Mouse (Mus musculus) kidney, embryonic 16.5 days (tissue): ENCODE measurements around the gene Dnm3. TPM values are rescaled to one million over a fixed set of nuclear protein-coding genes. Genes with fewer than 3 reads are reported as not detected.

Source experiments
- ATAC-seq: fragments of 200-750 bp; cut with Nextera tagmentation; 2 replicates; pipeline ENCODE4 v1.8.0; 2017; ENCODE audit warnings: moderate TSS enrichment; ENCODE audit not compliant: low FRiP score, low TSS enrichment
- H3K27ac ChIP-seq: fragments of 300-500 bp; sonication (generic); 2 replicates; pipeline ENCODE4 v1.5.1; 2014; ENCODE audit warnings: low read length
- H3K27me3 ChIP-seq: fragments of 300-500 bp; sonication (generic); 2 replicates; pipeline ENCODE4 v1.6.1; 2014; ENCODE audit warnings: low read length, control low read depth, mixed read lengths; ENCODE audit not compliant: insufficient read depth
- H3K36me3 ChIP-seq: fragments of 300-500 bp; sonication (generic); 2 replicates; pipeline ENCODE4 v1.6.1; 2014; ENCODE audit warnings: low read length, control low read depth, mixed read lengths; ENCODE audit not compliant: insufficient read depth
- H3K4me1 ChIP-seq: fragments of 300-500 bp; sonication (generic); 2 replicates; pipeline ENCODE4 v1.6.1; 2014; ENCODE audit warnings: low read length, control low read depth, mixed read lengths; ENCODE audit not compliant: insufficient read depth
- H3K4me2 ChIP-seq: fragments of 300-500 bp; sonication (generic); replicated peaks from 2 replicates; pipeline ENCODE4 v1.6.1; 2014; ENCODE audit warnings: low read depth, low read length
- H3K4me3 ChIP-seq: fragments of 300-500 bp; sonication (generic); 2 replicates; pipeline ENCODE4 v1.5.1; 2014; ENCODE audit warnings: mild to moderate bottlenecking, low read length
- H3K9ac ChIP-seq: fragments of 300-500 bp; sonication (generic); replicated peaks from 2 replicates; pipeline ENCODE4 v1.6.1; 2014; ENCODE audit warnings: low read length
- H3K9me3 ChIP-seq: fragments of 300-500 bp; sonication (generic); 2 replicates; pipeline ENCODE4 v1.6.1; 2016; ENCODE audit warnings: low read length, control low read depth
- WGBS: fragments of 180-500 bp; shearing (Covaris S2); extraction: QIAGEN DNeasy Blood & Tissue Kit; methylation state at CpG from one replicate; pipeline ENCODE4 v1.1.7; 2014; 5-methylcytosine and 5-hydroxymethylcytosine counted together
- polyA plus RNA-seq: library from polyadenylated mRNA; unstranded; fragments of >200 nt; fragmentation: Nextera tagmentation; extraction: Ambion mirVana; gene quantifications from 2 replicates; pipeline ENCODE4 v1.2.1, GENCODE M21; 2015

Gene Dnm3
- polyA plus RNA-seq, 1 experiment from 2014 or later: 6.8 TPM

DNA sequence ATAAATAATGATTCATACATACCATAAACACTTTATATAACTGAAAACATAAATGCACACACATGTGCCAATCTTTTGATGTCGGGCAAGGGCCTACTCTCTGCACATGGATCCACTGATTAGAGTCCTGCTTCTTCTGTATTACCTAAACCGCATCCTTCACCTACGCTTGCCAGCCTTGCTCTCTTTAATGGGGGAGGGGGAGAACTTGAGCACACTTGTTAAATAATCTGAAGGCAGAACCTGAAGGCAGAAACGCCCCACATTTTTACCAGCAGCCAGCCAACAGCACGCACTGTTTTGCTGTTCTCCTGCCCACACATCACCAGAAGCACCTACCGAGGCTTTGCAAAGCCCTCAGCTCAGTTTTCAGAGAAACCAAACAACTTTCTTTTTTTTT is 172.6 kb downstream of the Dnm3 start:
- no peak for ATAC-seq
- peaks cover 22% of the 10 kb centered on the region for H3K4me1 ChIP-seq
- H3K4me2 ChIP-seq: no peak overlapping the region
- H3K27ac ChIP-seq: no peak overlapping the region
- H3K27me3 ChIP-seq: no peaks in the 10 kb centered on the region
- no peak overlapping the region for H3K9ac ChIP-seq
- no peaks in the 10 kb centered on the region for H3K9me3 ChIP-seq
- no peaks in the 10 kb centered on the region for H3K36me3 ChIP-seq
- H3K4me3 ChIP-seq: no peak overlapping the region
- 49% methylated on average over 6 of the region's 6 CpGs for WGBS

- H3K27me3 ChIP-seq: no peaks in the 10 kb centered on the region
- H3K4me3 ChIP-seq: no peak overlapping the region
- no peak for ATAC-seq
- no peaks in the 10 kb centered on the region for H3K9me3 ChIP-seq
- no peaks in the 10 kb centered on the region for H3K36me3 ChIP-seq
- peak overlapping the region; percentile 8; the same call in 1 of the 2 replicates for H3K27ac ChIP-seq
- H3K4me1 ChIP-seq: peaks cover 22% of the 10 kb centered on the region
- WGBS: 28% methylated on average over 4 of the region's 4 CpGs
- H3K4me2 ChIP-seq: no peak overlapping the region
- no peak overlapping the region for H3K9ac ChIP-seq
Measured at GRCm38 (mm10) chr1:162302480-162302879, 175.4 kb downstream of the Dnm3 start.

- H3K27ac ChIP-seq: no peak overlapping the region
- H3K9ac ChIP-seq: no peak overlapping the region
- no peak overlapping the region for H3K4me3 ChIP-seq
- no peaks in the 10 kb centered on the region for H3K27me3 ChIP-seq
- peaks cover 13% of the 10 kb centered on the region for H3K4me1 ChIP-seq
- 68% methylated on average over 12 of the region's 12 CpGs for WGBS
- H3K4me2 ChIP-seq: no peak overlapping the region
- ATAC-seq: no peak
- H3K36me3 ChIP-seq: no peaks in the 10 kb centered on the region
- H3K9me3 ChIP-seq: no peaks in the 10 kb centered on the region
Measured at GRCm38 (mm10) chr1:162299558-162300319, 178.1 kb downstream of the Dnm3 start.

- no peak overlapping the region for H3K4me2 ChIP-seq
- H3K27me3 ChIP-seq: no peaks in the 10 kb centered on the region
- no peak overlapping the region for H3K27ac ChIP-seq
- ATAC-seq: no peak
- no peak overlapping the region for H3K4me3 ChIP-seq
- no peaks in the 10 kb centered on the region for H3K36me3 ChIP-seq
- H3K9me3 ChIP-seq: no peaks in the 10 kb centered on the region
- peaks cover 13% of the 10 kb centered on the region for H3K4me1 ChIP-seq
- 91% methylated on average over 3 of the region's 3 CpGs for WGBS
- no peak overlapping the region for H3K9ac ChIP-seq
Measured at GRCm38 (mm10) chr1:162298527-162298926, 179.3 kb downstream of the Dnm3 start.

DNA sequence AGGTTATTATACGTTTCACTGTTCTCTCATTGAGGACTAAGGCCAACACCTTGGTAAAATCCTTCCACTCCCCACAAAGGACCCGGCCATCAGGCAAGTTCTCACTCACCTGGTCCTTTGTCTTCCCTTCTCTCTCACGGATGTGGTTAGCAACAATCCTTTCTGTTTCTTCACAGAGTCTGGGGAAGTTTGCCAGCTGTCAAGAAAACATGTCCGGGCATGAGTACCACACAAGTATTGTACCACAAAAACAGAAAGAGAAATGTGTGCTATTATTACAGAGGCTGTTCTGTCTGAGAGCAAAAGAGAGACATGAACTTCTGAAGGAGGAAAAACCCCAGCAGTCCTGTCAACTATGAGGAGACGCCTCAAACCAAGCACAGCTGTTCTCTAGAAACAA is 182.4 kb downstream of the Dnm3 start:
- Histone ChIP-seq H3K4me3 (no peak overlapping the region), H3K4me2 (no peak overlapping the region), H3K9ac (no peak overlapping the region), H3K4me1 (no peaks in the 10 kb centered on the region; the same call in 1 of the 2 replicates), H3K27ac (no peak overlapping the region), H3K9me3 (no peaks in the 10 kb centered on the region), H3K27me3 (no peaks in the 10 kb centered on the region), H3K36me3 (no peaks in the 10 kb centered on the region)
- ATAC-seq: no peak
- WGBS: 85% methylated on average over 5 of the region's 5 CpGs

- Histone ChIP-seq H3K27me3 (no peaks in the 10 kb centered on the region), H3K27ac (peak overlapping the region; percentile 8; the same call in 1 of the 2 replicates), H3K4me2 (no peak overlapping the region), H3K36me3 (no peaks in the 10 kb centered on the region), H3K9me3 (no peaks in the 10 kb centered on the region), H3K4me3 (no peak overlapping the region), H3K9ac (no peak overlapping the region), H3K4me1 (no peaks in the 10 kb centered on the region; the same call in 1 of the 2 replicates)
- 67% methylated on average over 4 of the region's 4 CpGs for whole genome bisulfite sequencing
- ATAC-seq: no peak
Measured at GRCm38 (mm10) chr1:162294572-162294910, 183.3 kb downstream of the Dnm3 start.

GRCm38 (mm10) chr1:162293732-162294571 is 183.9 kb downstream of the Dnm3 start:
- H3K36me3 ChIP-seq: no peaks in the 10 kb centered on the region
- H3K27me3 ChIP-seq: no peaks in the 10 kb centered on the region
- no peak; the same call in 1 of the 2 replicates for ATAC-seq
- H3K9ac ChIP-seq: no peak overlapping the region
- H3K4me3 ChIP-seq: no peak overlapping the region
- H3K27ac ChIP-seq: peak overlapping the region; percentile 8; the same call in 1 of the 2 replicates
- no peaks in the 10 kb centered on the region; the same call in 1 of the 2 replicates for H3K4me1 ChIP-seq
- no peak overlapping the region for H3K4me2 ChIP-seq
- H3K9me3 ChIP-seq: no peaks in the 10 kb centered on the region
- WGBS: 55% methylated on average over 4 of the region's 4 CpGs

DNA sequence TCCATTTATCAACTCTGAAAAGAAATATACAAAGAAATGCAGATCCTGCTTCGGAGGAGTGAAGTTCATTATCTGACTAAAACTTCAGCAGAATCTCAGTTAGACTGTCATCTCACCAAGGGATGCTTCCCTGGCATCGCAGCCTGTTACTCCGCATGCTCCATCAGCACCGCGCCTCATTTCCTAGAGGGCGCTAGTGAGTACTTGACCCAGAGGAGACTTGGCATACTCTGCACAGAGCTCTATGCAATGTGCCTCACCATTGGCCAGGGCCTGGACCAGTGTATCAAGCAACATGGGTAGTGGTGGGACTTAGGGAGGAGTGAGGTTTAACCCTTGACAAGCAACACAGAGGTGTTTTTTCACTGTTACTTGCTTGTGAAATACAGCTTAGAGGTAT is 190.9 kb downstream of the Dnm3 start:
- H3K4me3 ChIP-seq: no peak overlapping the region
- H3K27ac ChIP-seq: no peak overlapping the region
- H3K36me3 ChIP-seq: no peaks in the 10 kb centered on the region
- no peak overlapping the region for H3K9ac ChIP-seq
- 59% methylated on average over 6 of the region's 6 CpGs for WGBS
- ATAC-seq: no peak
- H3K4me1 ChIP-seq: peaks cover 7% of the 10 kb centered on the region
- no peaks in the 10 kb centered on the region for H3K9me3 ChIP-seq
- no peaks in the 10 kb centered on the region for H3K27me3 ChIP-seq
- no peak overlapping the region for H3K4me2 ChIP-seq

DNA sequence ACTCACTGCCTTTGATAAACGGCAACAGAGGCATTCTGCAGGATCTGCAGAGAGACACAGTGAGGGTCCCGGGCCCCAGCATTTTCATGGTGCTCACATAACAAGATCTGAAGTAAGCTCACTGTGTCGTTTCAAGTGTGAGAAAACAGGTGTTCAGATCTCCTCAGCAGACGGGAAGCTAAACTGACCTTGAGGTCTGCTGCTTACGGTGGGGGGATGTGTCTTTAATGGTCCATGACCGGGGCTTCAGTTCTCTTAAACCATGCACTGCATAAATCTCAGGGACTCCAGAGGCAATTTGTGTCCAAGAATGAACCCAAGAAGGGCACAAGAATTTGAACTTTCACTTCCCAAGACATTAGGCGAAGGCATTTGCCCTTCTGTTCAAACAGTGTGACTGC is 195.9 kb downstream of the Dnm3 start:
- H3K27me3 ChIP-seq: no peaks in the 10 kb centered on the region
- no peaks in the 10 kb centered on the region for H3K36me3 ChIP-seq
- no peak overlapping the region for H3K4me3 ChIP-seq
- H3K4me1 ChIP-seq: peaks cover 12% of the 10 kb centered on the region
- no peaks in the 10 kb centered on the region for H3K9me3 ChIP-seq
- H3K27ac ChIP-seq: peak overlapping the region; percentile 90
- 0 out of 2 replicates have a peak overlapping the region, but pooled peaks have one; percentile 4 for H3K9ac ChIP-seq
- peak; percentile 98 for ATAC-seq
- WGBS: 5% methylated on average over 7 of the region's 7 CpGs
- no peak overlapping the region for H3K4me2 ChIP-seq

DNA sequence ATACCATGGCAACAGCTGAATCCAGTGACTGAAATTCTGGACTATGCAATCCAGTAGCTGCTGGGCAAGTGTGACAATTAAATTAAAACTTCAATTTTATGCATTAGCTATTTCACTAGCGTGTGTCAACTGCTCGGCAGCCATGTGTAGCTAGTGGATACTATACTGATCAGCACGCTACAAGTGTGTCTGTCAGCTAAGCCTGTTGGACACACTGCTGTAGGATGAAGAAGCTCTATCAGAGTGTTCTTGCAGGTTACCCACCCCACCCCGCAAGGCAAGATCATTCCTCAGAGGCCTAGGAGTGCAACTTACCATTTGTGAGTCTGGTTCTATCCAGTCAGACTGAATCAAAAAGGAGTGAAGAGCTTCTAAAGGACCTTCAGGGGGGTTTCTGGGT is 197.8 kb downstream of the Dnm3 start:
- H3K4me3 ChIP-seq: no peak overlapping the region
- 93% methylated on average over 4 of the region's 4 CpGs for WGBS

More for the DNA sequence above, 197.8 kb downstream of the Dnm3 start:
- Histone ChIP-seq H3K9me3 (no peaks in the 10 kb centered on the region), H3K27ac (no peak overlapping the region), H3K4me2 (no peak overlapping the region), H3K36me3 (no peaks in the 10 kb centered on the region), H3K4me1 (peaks cover 12% of the 10 kb centered on the region), H3K9ac (no peak overlapping the region), H3K27me3 (no peaks in the 10 kb centered on the region)
- no peak for ATAC-seq
